Mouse (Mus musculus): ENCODE measurements around the gene Nkx2-5.
A peak's percentile ranks its signal among the peaks of the same experiment; 100 is the strongest.

The Nkx2-5 gene

GRCm38 (mm10) chr17:26850358-26851135, 5.7 kb upstream of the Nkx2-5 start:
- no peak for DNase-seq (ENCODE audit: low spot score in 2 of 2)

GRCm38 (mm10) chr17:26849746-26850357, 5.0 kb upstream of the Nkx2-5 start:
- DNase-seq (ENCODE audit: low spot score in 2 of 2) = no peak

- DNase-seq (ENCODE audit: low spot score in 2 of 2) = no peak
Measured at GRCm38 (mm10) chr17:26849106-26849745, 4.4 kb upstream of the Nkx2-5 start.

GRCm38 (mm10) chr17:26848236-26848635, 3.4 kb upstream of the Nkx2-5 start:
- DNase-seq (ENCODE audit: low spot score in 2 of 2) = no peak

- no peak for DNase-seq (ENCODE audit: low spot score in 2 of 2)
Measured at GRCm38 (mm10) chr17:26847801-26848200, 3.0 kb upstream of the Nkx2-5 start.

- no peak for DNase-seq (ENCODE audit: low spot score in 2 of 2)
Measured at GRCm38 (mm10) chr17:26846411-26846810, 1.6 kb upstream of the Nkx2-5 start.

GRCm38 (mm10) chr17:26845149-26846050, 591 bp upstream of the Nkx2-5 start:
- no peak for DNase-seq (ENCODE audit: low spot score in 2 of 2)

- peak in 1 of 2 experiments; percentile 11 for DNase-seq (ENCODE audit: low spot score in 2 of 2)
Measured at GRCm38 (mm10) chr17:26844371-26844851, 398 bp downstream of the Nkx2-5 start.

GRCm38 (mm10) chr17:26843696-26844236, 1.0 kb downstream of the Nkx2-5 start:
- no peak for DNase-seq (ENCODE audit: low spot score in 2 of 2)

GRCm38 (mm10) chr17:26843229-26843567, 1.6 kb downstream of the Nkx2-5 start:
- DNase-seq (ENCODE audit: low spot score in 2 of 2) = no peak

GRCm38 (mm10) chr17:26842431-26843228, 2.2 kb downstream of the Nkx2-5 start:
- DNase-seq (ENCODE audit: low spot score in 2 of 2) = no peak

GRCm38 (mm10) chr17:26841981-26842380, 2.8 kb downstream of the Nkx2-5 start:
- DNase-seq (ENCODE audit: low spot score in 2 of 2) = no peak

- DNase-seq (ENCODE audit: low spot score in 2 of 2) = no peak
Measured at GRCm38 (mm10) chr17:26840922-26841731, 3.7 kb downstream of the Nkx2-5 start.

GRCm38 (mm10) chr17:26840439-26840780, 4.4 kb downstream of the Nkx2-5 start:
- DNase-seq (ENCODE audit: low spot score in 2 of 2) = no peak

GRCm38 (mm10) chr17:26839718-26840438, 4.9 kb downstream of the Nkx2-5 start:
- no peak for DNase-seq (ENCODE audit: low spot score in 2 of 2)

- DNase-seq (ENCODE audit: low spot score in 2 of 2) = no peak
Measured at GRCm38 (mm10) chr17:26838911-26839717, 5.7 kb downstream of the Nkx2-5 start.

- DNase-seq (ENCODE audit: low spot score in 2 of 2) = no peak
Measured at GRCm38 (mm10) chr17:26838191-26838910, 6.5 kb downstream of the Nkx2-5 start.

- no peak for DNase-seq (ENCODE audit: low spot score in 2 of 2)
Measured at GRCm38 (mm10) chr17:26837546-26837985, 7.2 kb downstream of the Nkx2-5 start.

Data from natural killer cell, adult 2 months (primary cell).